Mouse (Mus musculus) forebrain, embryonic 13.5 days (tissue): Measurements from ENCODE around the gene Aplp2. TPM values are rescaled to one million over a fixed set of nuclear protein-coding genes. Genes with fewer than 3 reads are reported as not detected.

Experiments used
- ATAC-seq: fragments of 200-750 bp; cut with Nextera tagmentation; 2 replicates; pipeline ENCODE4 v1.8.0; 2017
- H3K27ac ChIP-seq: fragments of 300-500 bp; sonication (generic); 2 replicates; pipeline ENCODE4 v1.5.1; 2015; ENCODE audit warnings: inconsistent platforms, mild to moderate bottlenecking, moderate library complexity
- H3K27me3 ChIP-seq: fragments of 300-500 bp; sonication (generic); 2 replicates; pipeline ENCODE4 v1.6.1; 2015; ENCODE audit warnings: mild to moderate bottlenecking, inconsistent platforms
- H3K36me3 ChIP-seq: fragments of 300-500 bp; sonication (generic); 2 replicates; pipeline ENCODE4 v1.6.1; 2015; ENCODE audit warnings: mild to moderate bottlenecking, inconsistent platforms; ENCODE audit not compliant: poor library complexity, severe bottlenecking
- H3K4me1 ChIP-seq: fragments of 300-500 bp; sonication (generic); 2 replicates; pipeline ENCODE4 v1.6.1; 2015; ENCODE audit warnings: inconsistent platforms
- H3K4me2 ChIP-seq: fragments of 300-500 bp; sonication (generic); 2 replicates; pipeline ENCODE4 v1.6.1; 2015; ENCODE audit warnings: inconsistent platforms, mild to moderate bottlenecking, moderate library complexity
- H3K4me3 ChIP-seq: fragments of 300-500 bp; sonication (generic); 2 replicates; pipeline ENCODE4 v1.5.1; 2015; ENCODE audit warnings: mild to moderate bottlenecking, inconsistent platforms
- H3K9ac ChIP-seq: fragments of 300-500 bp; sonication (generic); 2 replicates; pipeline ENCODE4 v1.6.1; 2015; ENCODE audit warnings: mild to moderate bottlenecking, inconsistent platforms
- H3K9me3 ChIP-seq: fragments of 300-500 bp; sonication (generic); replicated peaks from 2 replicates; pipeline ENCODE4 v1.6.1; 2016; ENCODE audit warnings: inconsistent platforms
- WGBS: fragments of 180-500 bp; shearing (Covaris S2); methylation state at CpG from one replicate; pipeline ENCODE4 v1.1.7; 2015; 5-methylcytosine and 5-hydroxymethylcytosine counted together
- polyA plus RNA-seq: library from polyadenylated mRNA; unstranded; fragments of >200 nt; fragmentation: Nextera tagmentation; extraction: Ambion mirVana; gene quantifications from 2 replicates; pipeline ENCODE4 v1.2.1, GENCODE M21; 2015

Gene Aplp2
- polyA plus RNA-seq, 1 experiment from 2014 or later, result 181 TPM

DNA sequence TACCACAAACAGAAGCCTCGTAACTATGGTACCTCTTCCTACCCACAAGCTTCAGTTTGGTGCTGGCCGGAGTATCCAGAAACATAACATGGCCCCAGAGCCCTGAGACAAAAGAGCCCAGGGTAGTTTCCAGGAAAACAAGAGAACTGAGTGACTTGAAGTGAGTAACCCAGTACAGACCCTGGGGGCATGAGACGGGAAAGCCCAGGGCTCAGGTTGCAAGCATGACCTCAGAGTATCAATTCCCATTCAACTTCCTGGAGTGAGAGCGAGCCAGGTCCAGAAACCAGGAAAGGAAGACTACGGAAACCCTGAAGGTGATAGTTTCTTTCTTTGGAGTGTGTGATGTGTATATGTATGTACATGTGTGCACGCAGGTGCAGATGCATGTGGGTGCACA is 94.1 kb downstream of the Aplp2 start:
- Histone ChIP-seq H3K27ac (no peak overlapping the region), H3K4me1 (peaks cover 16% of the 10 kb centered on the region), H3K27me3 (no peaks in the 10 kb centered on the region; the same call in 1 of the 2 replicates), H3K9me3 (no peaks in the 10 kb centered on the region), H3K4me3 (no peak overlapping the region), H3K9ac (no peak overlapping the region), H3K36me3 (no peaks in the 10 kb centered on the region), H3K4me2 (no peak overlapping the region)
- no peak for ATAC-seq
- 88% methylated on average over 6 of the region's 6 CpGs for WGBS

DNA sequence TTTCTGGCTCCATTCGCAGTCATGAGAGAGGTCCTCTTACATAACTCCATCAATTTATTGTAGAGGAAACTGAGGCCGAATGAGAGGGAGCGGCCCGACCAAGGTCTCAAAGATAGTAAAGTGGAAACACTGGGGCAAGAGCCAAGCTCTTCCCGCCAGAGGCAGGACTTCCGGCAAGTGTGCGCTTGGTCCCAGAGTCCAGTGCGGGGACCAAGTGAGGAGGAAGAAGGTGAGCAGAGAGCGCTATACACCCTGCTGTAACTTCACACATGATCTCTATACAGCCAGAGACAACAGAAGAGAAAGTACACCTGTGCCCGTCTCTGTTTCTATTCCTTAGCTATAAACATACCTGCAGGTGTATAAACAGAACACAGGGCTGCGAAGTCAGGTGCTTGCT is 94.5 kb downstream of the Aplp2 start:
- Histone ChIP-seq H3K27me3 (no peaks in the 10 kb centered on the region; the same call in 1 of the 2 replicates), H3K4me2 (no peak overlapping the region), H3K9me3 (no peaks in the 10 kb centered on the region), H3K27ac (no peak overlapping the region), H3K4me1 (peaks cover 12% of the 10 kb centered on the region), H3K9ac (no peak overlapping the region), H3K36me3 (no peaks in the 10 kb centered on the region), H3K4me3 (no peak overlapping the region)
- ATAC-seq, result no peak
- 94% methylated on average over 11 of the region's 11 CpGs for WGBS

DNA sequence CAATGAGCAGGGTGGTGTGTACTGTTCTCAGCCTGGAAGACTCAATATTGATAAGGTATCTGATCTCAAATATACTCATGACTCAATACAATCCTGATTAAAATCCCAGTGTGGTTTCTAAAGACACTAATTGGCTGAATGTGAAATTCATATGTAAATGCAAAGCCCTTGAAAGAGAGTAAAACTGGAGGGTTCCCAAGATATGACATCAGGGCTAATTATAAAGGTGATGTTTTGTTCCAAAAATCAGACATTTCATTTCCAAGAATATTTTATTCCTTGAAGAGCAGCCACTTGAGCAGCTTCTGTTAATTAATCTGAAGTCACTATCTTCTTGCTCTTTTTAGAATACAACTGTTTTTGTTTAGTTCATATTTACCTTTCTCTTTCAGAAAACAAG is 96.0 kb downstream of the Aplp2 start:
- Histone ChIP-seq H3K9ac (no peak overlapping the region), H3K27me3 (no peaks in the 10 kb centered on the region; the same call in 1 of the 2 replicates), H3K4me3 (no peak overlapping the region), H3K9me3 (no peaks in the 10 kb centered on the region), H3K4me1 (peaks cover 4% of the 10 kb centered on the region), H3K4me2 (no peak overlapping the region), H3K27ac (no peak overlapping the region), H3K36me3 (no peaks in the 10 kb centered on the region)
- ATAC-seq, result no peak

DNA sequence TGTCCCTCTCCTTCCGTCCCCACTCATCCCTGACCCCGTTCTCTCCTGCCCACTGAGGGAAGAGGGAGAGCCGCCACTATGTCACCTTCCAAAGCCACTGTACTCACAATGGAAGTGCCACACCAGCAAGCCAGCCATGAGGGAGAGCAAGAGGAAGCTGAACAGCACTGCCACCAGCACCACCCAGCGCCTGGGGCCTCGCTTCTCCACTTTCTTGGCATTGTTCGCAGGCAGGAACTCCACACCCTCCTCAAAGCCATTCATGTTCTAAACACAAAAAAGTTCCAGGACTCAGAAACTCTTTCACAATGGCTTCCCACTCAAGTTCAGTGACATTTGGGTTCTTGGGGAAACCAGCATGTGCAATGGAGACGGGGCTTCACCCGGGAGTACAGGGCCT is 103.2 kb downstream of the Aplp2 start:
- no peak overlapping the region for H3K4me3 ChIP-seq
- no peak overlapping the region for H3K4me2 ChIP-seq
- no peak overlapping the region for H3K27ac ChIP-seq
- WGBS, result 90% methylated on average over 8 of the region's 8 CpGs
- no peak overlapping the region for H3K9ac ChIP-seq
- no peaks in the 10 kb centered on the region for H3K4me1 ChIP-seq
- H3K36me3 ChIP-seq, result no peaks in the 10 kb centered on the region
- H3K9me3 ChIP-seq, result no peaks in the 10 kb centered on the region
- ATAC-seq, result no peak
- H3K27me3 ChIP-seq, result no peaks in the 10 kb centered on the region

Other genes starting within 250 kb of the Aplp2 start
- 4.4 and 5.1 TPM in 2 replicates for gene Zbtb44, start 181.2 kb downstream of the Aplp2 start, polyA plus RNA-seq
- gene St14, start 80.0 kb downstream of the Aplp2 start, polyA plus RNA-seq, result 0.09 and 0.21 TPM in 2 replicates
- gene Prdm10, start 68.7 kb upstream of the Aplp2 start, polyA plus RNA-seq, result 8.6 and 8.8 TPM in 2 replicates
- gene Nfrkb, start 174.4 kb upstream of the Aplp2 start, polyA plus RNA-seq, result 27.7 and 33.9 TPM in 2 replicates